Mouse (Mus musculus): Measurements from ENCODE around the gene Mast4.

Gene Mast4

DNA sequence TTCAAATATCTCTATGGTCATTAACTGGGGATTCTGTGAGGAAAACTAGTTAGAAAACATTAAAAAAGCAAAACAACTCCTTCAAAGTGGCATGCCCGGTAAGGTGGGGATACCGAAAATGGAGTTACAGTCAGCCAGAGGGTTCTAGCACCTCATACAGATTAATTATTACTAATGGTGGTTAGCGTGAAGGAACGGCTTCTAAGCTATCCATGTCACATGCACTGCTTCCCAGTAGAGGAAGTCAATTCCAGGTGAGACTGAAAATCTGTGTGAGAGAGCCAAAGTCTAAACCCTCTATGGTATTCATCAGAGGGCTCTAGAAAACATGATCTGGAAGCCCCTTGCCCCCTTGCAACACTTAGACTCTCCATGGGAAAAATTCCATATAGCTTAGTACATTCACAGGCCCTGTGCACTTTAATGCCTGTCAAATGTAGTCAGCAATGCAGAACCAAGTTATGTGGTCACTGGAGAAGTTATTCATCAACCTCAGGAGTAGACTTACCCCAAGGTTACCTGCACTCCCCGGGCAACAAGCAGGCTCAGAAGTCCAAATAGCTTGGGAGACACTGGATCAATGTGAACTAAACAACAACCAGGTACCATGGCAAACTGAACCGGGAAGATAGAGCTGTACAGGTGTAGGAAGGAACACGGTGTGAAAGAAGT is 96.1 kb downstream of the Mast4 start:
- no peak for DNase-seq (ENCODE audit: low spot score)

DNA sequence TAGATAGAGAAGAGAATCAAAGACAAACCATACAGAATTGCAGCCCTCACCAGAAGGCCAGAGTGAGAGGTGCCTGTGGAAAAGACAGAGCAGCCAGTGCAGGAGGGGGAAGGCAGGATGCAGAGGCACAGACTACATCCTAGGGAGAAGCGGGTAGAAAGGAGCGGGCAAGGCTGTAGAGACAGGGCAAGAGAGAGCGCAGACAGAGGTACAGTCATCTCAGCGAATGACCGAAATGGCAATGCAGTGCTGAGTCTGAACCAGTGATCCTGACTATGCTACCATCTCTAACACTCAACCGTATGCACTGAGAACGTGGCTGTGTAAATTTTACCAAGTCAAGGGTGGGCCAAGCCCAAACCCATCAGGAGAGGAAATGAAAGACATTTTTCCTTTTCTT is 102.1 kb downstream of the Mast4 start:
- no peak for DNase-seq (ENCODE audit: low spot score)

DNA sequence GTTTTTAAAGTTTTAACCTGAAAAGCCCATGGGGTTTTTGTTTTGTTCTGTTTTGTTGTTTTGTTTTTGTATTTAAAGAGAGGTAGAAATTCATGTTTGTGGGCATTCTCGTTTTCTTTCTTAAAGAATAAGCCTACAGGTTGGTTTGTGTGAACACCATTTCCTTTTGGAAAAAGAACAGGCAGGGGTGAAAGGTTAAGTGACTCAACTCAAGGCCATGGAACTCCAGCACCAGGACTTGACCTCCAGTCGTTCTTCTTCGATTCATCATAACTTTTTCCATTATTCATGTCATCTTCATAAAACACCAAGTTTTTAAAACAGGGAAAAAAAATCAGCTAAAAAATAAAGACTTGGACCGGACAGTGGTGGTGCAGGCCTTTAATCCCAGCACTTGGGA is 105.2 kb downstream of the Mast4 start:
- DNase-seq (ENCODE audit: low spot score) = no peak

- DNase-seq (ENCODE audit: low spot score) = no peak
Observed at GRCm38 (mm10) chr13:103225895-103226815, 108.1 kb downstream of the Mast4 start.

DNA sequence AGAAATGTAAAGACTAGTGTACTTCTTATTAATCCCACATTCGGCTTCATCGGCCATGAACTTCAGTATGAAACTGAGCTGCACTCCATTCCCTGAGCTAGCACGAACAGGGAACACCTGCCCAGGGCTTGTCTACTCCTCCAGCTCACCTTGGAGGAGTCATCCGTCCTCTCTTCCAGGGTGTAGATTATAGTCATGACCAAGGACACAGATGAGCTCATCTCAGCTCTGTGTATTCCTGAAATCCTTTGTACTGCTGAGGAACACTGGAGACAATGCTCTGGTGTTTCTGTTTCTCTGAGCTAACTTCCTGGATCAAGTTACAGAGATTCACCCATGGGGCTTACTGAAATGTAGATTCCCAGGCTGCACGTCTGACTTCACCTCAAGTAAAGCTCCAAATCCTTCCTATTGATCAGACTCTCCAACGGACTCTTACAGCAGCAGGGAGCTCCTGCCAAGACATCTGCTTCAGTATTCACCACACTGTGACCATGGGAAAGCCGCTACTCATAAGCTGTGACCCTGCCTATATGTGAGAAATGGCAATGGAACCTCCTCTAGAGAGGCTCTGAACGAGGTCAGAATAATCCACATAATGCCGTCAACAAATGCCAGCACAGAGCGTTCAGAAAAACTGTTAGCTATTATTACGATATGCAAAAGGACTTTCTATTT is 108.9 kb downstream of the Mast4 start:
- DNase-seq (ENCODE audit: low spot score) = peak; percentile 37

DNA sequence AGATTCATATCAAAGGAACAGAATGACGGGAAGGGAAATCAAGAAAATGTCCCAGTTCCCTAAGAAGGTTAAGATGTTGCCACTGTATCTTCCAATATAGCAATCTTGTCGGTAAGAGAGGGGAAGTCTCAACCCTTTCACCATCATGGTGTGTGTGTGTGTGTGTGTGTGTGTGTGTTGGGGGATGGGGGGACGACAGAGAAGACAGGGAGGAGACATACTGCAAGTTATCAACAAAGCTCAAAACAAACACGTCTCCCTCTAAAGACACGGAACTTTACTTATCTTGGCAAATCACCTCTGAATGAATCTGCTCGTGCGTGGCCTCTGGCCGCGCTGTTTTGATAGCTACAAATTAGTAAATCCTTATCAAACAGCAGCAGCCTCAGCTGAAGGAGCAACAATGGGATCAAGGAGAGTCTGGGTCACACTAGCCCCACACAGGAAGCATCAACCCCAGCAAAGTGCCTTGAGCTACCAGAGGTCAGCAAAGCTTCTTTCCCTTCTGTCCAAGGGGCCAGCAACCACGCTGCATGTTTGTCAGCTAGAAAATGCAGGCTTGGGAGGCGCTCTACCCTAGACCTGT is 113.7 kb downstream of the Mast4 start:
- DNase-seq (ENCODE audit: low spot score) = no peak

- DNase-seq (ENCODE audit: low spot score) = no peak
Observed at GRCm38 (mm10) chr13:103219999-103220398, 114.3 kb downstream of the Mast4 start.

- DNase-seq (ENCODE audit: low spot score) = no peak
Observed at GRCm38 (mm10) chr13:103217486-103217885, 116.8 kb downstream of the Mast4 start.

GRCm38 (mm10) chr13:103214506-103214905 is 119.8 kb downstream of the Mast4 start:
- no peak for DNase-seq (ENCODE audit: low spot score)

GRCm38 (mm10) chr13:103211953-103212352 is 122.3 kb downstream of the Mast4 start:
- DNase-seq (ENCODE audit: low spot score) = no peak

DNA sequence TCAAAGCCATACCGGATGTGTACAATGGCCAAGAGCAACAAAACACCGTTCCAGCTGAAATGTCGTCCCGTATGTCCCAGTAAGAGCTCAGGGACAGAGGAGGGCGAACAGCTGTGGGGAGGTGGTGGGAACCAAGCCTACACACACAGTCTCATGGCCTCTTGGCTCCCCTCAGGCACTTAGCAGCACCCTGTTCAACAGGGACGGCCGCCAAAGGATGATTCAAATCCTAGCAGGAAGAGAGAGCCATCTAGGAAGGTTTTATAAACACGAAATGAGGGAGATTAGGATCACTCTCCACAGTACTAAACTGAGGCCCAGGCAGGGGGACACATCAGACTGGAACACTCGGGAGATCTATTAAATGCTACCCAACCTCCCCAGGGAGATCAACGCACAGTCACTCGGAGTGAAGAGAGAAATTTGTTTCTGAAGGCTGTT is 122.8 kb downstream of the Mast4 start:
- no peak for DNase-seq (ENCODE audit: low spot score)

GRCm38 (mm10) chr13:103210746-103211145 is 123.6 kb downstream of the Mast4 start:
- DNase-seq (ENCODE audit: low spot score) = no peak

GRCm38 (mm10) chr13:103207199-103207598 is 127.1 kb downstream of the Mast4 start:
- no peak for DNase-seq (ENCODE audit: low spot score)

DNA sequence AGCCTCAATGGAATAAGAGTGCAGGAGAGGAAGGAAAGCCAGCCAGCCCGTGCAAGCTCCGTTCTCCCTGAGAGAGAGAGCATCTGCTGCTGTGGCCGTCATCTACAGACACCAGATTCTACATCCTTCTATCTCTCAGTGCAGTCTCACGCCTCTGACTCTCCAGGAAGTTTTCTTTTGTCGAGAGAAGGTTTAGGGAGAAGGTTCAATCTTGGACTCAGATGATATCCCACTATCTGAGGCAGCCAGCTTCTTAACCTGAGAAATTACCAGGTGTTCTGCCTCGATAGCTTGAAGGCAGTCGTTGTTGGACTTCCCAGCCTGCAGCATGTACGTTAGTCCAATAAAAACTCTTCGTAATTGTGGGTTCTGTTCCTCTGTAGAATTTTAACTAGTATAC is 127.7 kb downstream of the Mast4 start:
- no peak for DNase-seq (ENCODE audit: low spot score)

DNA sequence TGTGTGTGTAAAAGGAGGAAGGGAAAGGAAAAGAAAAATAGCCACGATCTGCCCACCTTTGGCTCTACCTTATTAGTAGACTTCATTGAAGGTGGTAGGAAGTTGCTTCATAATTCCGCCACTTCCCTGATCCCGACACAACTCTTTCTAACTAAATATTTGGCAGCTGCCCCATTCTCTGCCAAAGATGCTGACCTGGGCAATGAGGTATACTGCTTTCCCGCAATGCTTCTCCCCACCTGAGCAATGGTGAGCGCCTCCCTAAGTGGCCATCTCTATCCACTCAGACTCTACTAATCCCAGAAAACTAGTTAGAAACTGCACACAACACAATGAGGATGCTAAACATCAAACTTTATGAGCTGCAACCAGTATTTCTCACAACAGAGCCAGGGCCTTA is 129.1 kb downstream of the Mast4 start:
- no peak for DNase-seq (ENCODE audit: low spot score)

- DNase-seq (ENCODE audit: low spot score) = no peak
Observed at GRCm38 (mm10) chr13:103203376-103203895, 130.9 kb downstream of the Mast4 start.

DNA sequence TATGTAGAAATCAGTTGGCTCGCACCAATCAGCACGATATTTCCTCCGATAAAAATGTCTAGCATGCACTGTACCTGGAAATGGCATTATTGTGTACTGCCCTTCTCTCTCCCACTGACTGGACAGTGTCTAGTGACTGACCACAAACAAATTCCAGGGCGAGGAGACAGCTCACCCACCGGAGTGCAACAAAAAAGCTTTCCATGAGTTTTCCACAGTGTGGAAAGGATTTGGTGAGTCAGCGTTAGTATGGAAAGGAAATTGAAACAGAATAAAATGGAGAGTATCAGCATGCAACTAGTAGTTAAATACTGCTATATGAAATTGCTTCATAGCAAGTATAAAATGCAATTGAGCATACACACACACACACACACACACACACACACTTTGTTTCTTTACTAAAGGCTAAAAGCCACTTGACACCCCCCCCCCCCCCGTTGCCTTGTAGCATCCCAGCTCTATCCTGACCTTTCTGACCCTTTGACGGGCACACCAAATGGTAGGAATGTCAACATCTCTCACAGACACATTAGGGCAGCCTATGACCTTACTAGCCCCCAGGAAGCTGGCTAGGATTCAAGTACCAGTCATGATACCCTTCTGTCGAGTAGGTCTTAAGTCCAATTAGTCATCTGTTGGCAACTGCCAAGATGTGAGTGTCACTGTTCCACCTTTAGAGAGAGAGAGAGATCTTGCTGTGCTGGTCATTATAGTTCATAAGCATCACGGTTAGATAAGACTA is 133.1 kb downstream of the Mast4 start:
- DNase-seq (ENCODE audit: low spot score) = no peak

DNA sequence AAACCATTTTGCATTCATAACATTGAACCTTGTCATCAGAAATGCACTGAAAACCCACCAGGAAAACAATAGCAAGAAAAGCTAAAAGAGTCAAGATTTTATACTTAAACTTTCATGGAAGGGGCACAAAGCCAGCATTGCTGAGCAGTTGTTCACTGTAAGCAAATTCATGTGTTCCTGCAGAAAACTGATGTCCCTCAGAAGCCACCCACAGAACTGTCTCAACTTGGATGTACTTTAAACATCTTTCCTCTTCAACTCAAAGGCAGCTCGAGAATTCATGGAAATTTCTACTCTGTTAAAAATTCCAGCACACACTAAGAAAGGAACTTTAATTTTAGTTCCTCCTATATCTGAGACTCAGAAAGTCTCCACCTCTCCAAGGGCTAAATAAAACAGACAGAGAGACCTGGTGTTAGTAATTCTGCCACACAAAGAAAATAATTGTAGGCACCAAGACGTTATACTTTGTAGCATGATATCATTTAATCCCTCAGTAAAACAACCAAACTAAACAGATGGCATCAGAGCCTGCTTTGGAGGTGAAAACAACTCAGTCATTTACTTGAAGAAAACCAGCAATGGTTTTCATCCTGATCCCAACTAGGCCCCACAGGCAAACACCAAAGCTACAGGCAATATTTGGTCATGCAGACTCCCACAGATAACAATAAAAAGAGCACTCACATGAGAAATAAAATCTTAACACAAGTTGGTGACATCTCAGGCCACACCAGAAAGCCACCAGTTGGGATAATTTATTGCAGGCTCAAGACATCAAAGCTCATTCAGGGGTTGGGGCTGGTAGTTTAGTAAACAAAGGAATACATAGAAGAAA is 134.3 kb downstream of the Mast4 start:
- DNase-seq (ENCODE audit: low spot score) = no peak

DNA sequence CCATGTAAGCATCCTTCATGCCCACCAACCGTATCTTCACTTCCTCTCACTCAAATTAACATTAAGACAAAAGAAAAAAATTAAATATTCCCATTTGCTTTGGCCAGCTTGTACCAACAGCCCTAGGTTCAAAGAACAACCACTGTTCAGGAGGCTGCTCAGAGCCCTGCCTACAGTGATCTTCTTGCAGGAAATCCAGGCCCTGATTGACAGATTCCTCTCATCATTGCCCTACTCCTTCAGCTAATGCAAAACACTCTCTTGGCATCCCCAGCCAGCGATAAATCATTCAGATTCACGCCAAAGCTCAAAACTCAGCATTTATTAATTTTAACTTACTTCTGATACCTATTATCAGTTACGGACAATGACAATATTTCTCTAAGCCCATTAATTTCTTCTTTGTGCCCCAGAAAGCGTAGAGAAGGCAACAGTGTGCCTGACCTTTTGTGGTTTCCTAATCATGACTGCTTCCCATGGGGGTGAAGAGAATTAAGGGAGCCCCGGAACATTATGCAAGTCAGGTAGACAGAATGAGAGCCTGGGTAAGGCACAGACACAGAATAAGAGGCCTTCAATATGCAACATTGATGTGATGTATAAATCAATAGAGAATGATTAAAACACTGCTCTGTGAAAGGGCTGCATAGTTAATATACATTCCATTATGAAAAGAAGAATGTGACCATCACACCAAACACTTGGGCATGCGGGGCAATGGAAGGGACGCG is 135.9 kb downstream of the Mast4 start:
- no peak for DNase-seq (ENCODE audit: low spot score)

- DNase-seq (ENCODE audit: low spot score) = no peak
Observed at GRCm38 (mm10) chr13:103196307-103196706, 138.0 kb downstream of the Mast4 start.

Data from retina, embryonic 14.5 days (tissue).